Mouse (Mus musculus) megakaryocyte, embryonic 14.5 days (primary cell): ENCODE measurements around the gene Col15a1. TPM values are rescaled to one million over a fixed set of nuclear protein-coding genes. Genes with fewer than 3 reads are reported as not detected.

Experiments used
- H3K27me3 ChIP-seq: replicated peaks from 2 replicates; pipeline ENCODE3; 2012; ENCODE audit warnings: inconsistent platforms
- H3K36me3 ChIP-seq: replicated peaks from 2 replicates; pipeline ENCODE3; 2012; ENCODE audit warnings: low read length, inconsistent platforms, mixed read lengths
- H3K4me1 ChIP-seq: 2 replicates; pipeline ENCODE4 v1.6.1; 2012; ENCODE audit warnings: inconsistent platforms
- H3K4me3 ChIP-seq: replicated peaks from 2 replicates; pipeline ENCODE3; 2012; ENCODE audit warnings: moderate library complexity, mild to moderate bottlenecking, inconsistent platforms
- H3K9me3 ChIP-seq: 2 replicates; pipeline ENCODE4 v1.6.1; 2012; ENCODE audit warnings: inconsistent platforms
- FLI1 ChIP-seq: IDR thresholded peaks from 2 replicates; pipeline ENCODE4 v1.6.1; 2012; ENCODE audit warnings: low read length, inconsistent platforms, mixed read lengths
- GATA1 ChIP-seq: IDR thresholded peaks from 3 replicates; pipeline ENCODE4 v1.6.1; 2012; ENCODE audit warnings: mixed read lengths, low read length, inconsistent platforms, borderline replicate concordance
- polyA plus RNA-seq: library from polyadenylated mRNA; stranded (reverse); fragments of >175 nt; gene quantifications from 2 replicates; pipeline ENCODE4 v1.2.3, GENCODE M21; 2012; ENCODE audit warnings: low replicate concordance; ENCODE audit not compliant: insufficient read depth

The Col15a1 gene
- polyA plus RNA-seq, 1 experiment, result 0.16 TPM

GRCm38 (mm10) chr4:47261049-47261448, 53.1 kb downstream of the Col15a1 start:
- TF ChIP-seq GATA1, result no peak
- TF ChIP-seq FLI1, result no peak
- no peaks in the 10 kb centered on the region for H3K36me3 ChIP-seq
- H3K9me3 ChIP-seq, result no peaks in the 10 kb centered on the region
- H3K4me1 ChIP-seq, result peaks cover 48% of the 10 kb centered on the region
- H3K4me3 ChIP-seq, result no peak overlapping the region
- H3K27me3 ChIP-seq, result peaks cover 51% of the 10 kb centered on the region

- peak overlapping the region; percentile 50 for H3K4me3 ChIP-seq
- peaks cover 50% of the 10 kb centered on the region for H3K4me1 ChIP-seq
- H3K9me3 ChIP-seq, result 0 out of 2 replicates have a peak, but pooled peaks cover 2% of the 10 kb centered on the region
- no peak for TF ChIP-seq GATA1
- no peak for TF ChIP-seq FLI1
- H3K27me3 ChIP-seq, result peaks cover 56% of the 10 kb centered on the region
- H3K36me3 ChIP-seq, result no peaks in the 10 kb centered on the region
Observed at GRCm38 (mm10) chr4:47261919-47262318, 54.0 kb downstream of the Col15a1 start.

- H3K36me3 ChIP-seq, result no peaks in the 10 kb centered on the region
- TF ChIP-seq FLI1 (no peak), GATA1 (no peak)
- peaks cover 10% of the 10 kb centered on the region for H3K9me3 ChIP-seq
- no peak overlapping the region for H3K4me3 ChIP-seq
- H3K4me1 ChIP-seq, result peaks cover 40% of the 10 kb centered on the region
- peaks cover 57% of the 10 kb centered on the region for H3K27me3 ChIP-seq
Observed at GRCm38 (mm10) chr4:47265555-47265954, 57.6 kb downstream of the Col15a1 start.

- peaks cover 41% of the 10 kb centered on the region for H3K4me1 ChIP-seq
- H3K9me3 ChIP-seq, result peaks cover 8% of the 10 kb centered on the region
- TF ChIP-seq FLI1 (no peak), GATA1 (no peak)
- H3K27me3 ChIP-seq, result peaks cover 54% of the 10 kb centered on the region
- H3K4me3 ChIP-seq, result peak overlapping the region; percentile 64
- no peaks in the 10 kb centered on the region for H3K36me3 ChIP-seq
Observed at GRCm38 (mm10) chr4:47272452-47273130, 64.6 kb downstream of the Col15a1 start.

GRCm38 (mm10) chr4:47273795-47274194, 65.8 kb downstream of the Col15a1 start:
- peaks cover 58% of the 10 kb centered on the region for H3K27me3 ChIP-seq
- TF ChIP-seq GATA1 (no peak), FLI1 (no peak)
- no peak overlapping the region for H3K4me3 ChIP-seq
- no peaks in the 10 kb centered on the region for H3K9me3 ChIP-seq
- peaks cover 52% of the 10 kb centered on the region for H3K4me1 ChIP-seq
- H3K36me3 ChIP-seq, result no peaks in the 10 kb centered on the region

GRCm38 (mm10) chr4:47274911-47275310, 67.0 kb downstream of the Col15a1 start:
- TF ChIP-seq FLI1 (no peak), GATA1 (no peak)
- peaks cover 63% of the 10 kb centered on the region for H3K4me1 ChIP-seq
- H3K9me3 ChIP-seq, result no peaks in the 10 kb centered on the region
- no peak overlapping the region for H3K4me3 ChIP-seq
- peaks cover 54% of the 10 kb centered on the region for H3K27me3 ChIP-seq
- H3K36me3 ChIP-seq, result no peaks in the 10 kb centered on the region

- TF ChIP-seq FLI1 (no peak), GATA1 (no peak)
- Histone ChIP-seq H3K36me3 (no peaks in the 10 kb centered on the region), H3K4me1 (peaks cover 54% of the 10 kb centered on the region), H3K9me3 (no peaks in the 10 kb centered on the region), H3K4me3 (peak overlapping the region; percentile 64), H3K27me3 (peaks cover 67% of the 10 kb centered on the region)
Observed at GRCm38 (mm10) chr4:47278397-47278796, 70.4 kb downstream of the Col15a1 start.

- H3K4me1 ChIP-seq, result peaks cover 60% of the 10 kb centered on the region
- no peak for TF ChIP-seq GATA1
- no peak for TF ChIP-seq FLI1
- peaks cover 68% of the 10 kb centered on the region for H3K27me3 ChIP-seq
- H3K4me3 ChIP-seq, result no peak overlapping the region
- H3K36me3 ChIP-seq, result no peaks in the 10 kb centered on the region
- no peaks in the 10 kb centered on the region for H3K9me3 ChIP-seq
Observed at GRCm38 (mm10) chr4:47279085-47279707, 71.2 kb downstream of the Col15a1 start.

GRCm38 (mm10) chr4:47280126-47280525, 72.2 kb downstream of the Col15a1 start:
- no peaks in the 10 kb centered on the region for H3K9me3 ChIP-seq
- H3K36me3 ChIP-seq, result no peaks in the 10 kb centered on the region
- no peak for TF ChIP-seq GATA1
- TF ChIP-seq FLI1, result no peak
- peaks cover 63% of the 10 kb centered on the region for H3K27me3 ChIP-seq
- H3K4me1 ChIP-seq, result peaks cover 62% of the 10 kb centered on the region
- no peak overlapping the region for H3K4me3 ChIP-seq
